Mouse (Mus musculus): ENCODE results near the gene Tm7sf3. TPM values are rescaled to one million over a fixed set of nuclear protein-coding genes. Genes with fewer than 3 reads are reported as not detected.

The Tm7sf3 gene
- polyA plus RNA-seq, 1 experiment = 5.8 TPM

- Histone ChIP-seq H3K36me3 (ENCODE audit: control insufficient read depth, insufficient read depth) (no peaks in the 10 kb centered on the region), H3K27me3 (ENCODE audit: control insufficient read depth, insufficient read depth, insufficient read length) (no peaks in the 10 kb centered on the region), H3ac (ENCODE audit: control insufficient read depth, insufficient read length, low read depth) (no peak overlapping the region), H3K79me3 (ENCODE audit: low read depth) (no peaks in the 10 kb centered on the region), H3K4me3 (ENCODE audit: insufficient read depth, poor library complexity, severe bottlenecking) (no peak overlapping the region), H3K79me2 (ENCODE audit: control insufficient read depth, insufficient read depth) (no peaks in the 10 kb centered on the region)
- no peak for TF ChIP-seq FOSL1 (IDR thresholded peaks at IDR 0.05; ENCODE audit: insufficient read depth, low read length, poor library complexity, severe bottlenecking)
- TF ChIP-seq CTCF (IDR thresholded peaks at IDR 0.05; ENCODE audit: control insufficient read depth, insufficient read depth, insufficient read length) = no peak
- TF ChIP-seq MYOG (IDR thresholded peaks at IDR 0.05; ENCODE audit: control insufficient read depth, extremely low read depth, insufficient read length) = no peak
- TF ChIP-seq CEBPB (IDR thresholded peaks at IDR 0.05; ENCODE audit: low read depth) = no peak
- no peak for TF ChIP-seq USF1 (IDR thresholded peaks at IDR 0.05; ENCODE audit: low read depth)
- TF ChIP-seq MAX (IDR thresholded peaks at IDR 0.05) = no peak
- TF ChIP-seq MYOD1 (IDR thresholded peaks at IDR 0.05; ENCODE audit: control insufficient read depth, insufficient read length, low read depth) = no peak
These were observed 9.5 kb downstream of the Tm7sf3 start for GRCm38 (mm10) chr6:146633097-146633496.

DNA sequence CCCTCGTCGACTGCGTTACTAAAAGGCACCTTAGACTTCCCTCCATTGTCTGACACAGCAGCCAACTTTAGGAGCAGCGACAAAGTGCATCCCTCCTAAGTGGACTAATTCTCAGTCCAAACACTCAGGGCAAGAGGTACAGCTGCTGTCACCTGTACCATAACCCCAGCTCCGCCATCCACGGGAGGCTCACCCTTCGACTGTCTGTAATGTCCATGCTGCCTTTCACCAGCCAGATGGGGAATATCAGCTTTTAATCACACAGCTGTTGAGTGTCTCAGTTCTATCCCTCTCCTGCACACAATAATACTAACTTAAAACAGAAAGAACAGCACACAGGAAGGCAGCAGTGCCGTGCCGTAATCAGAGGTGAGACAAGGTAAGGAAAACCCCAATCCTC is 10.2 kb downstream of the Tm7sf3 start:
- Histone ChIP-seq H3K79me2 (ENCODE audit: control insufficient read depth, insufficient read depth) (no peaks in the 10 kb centered on the region), H3ac (ENCODE audit: control insufficient read depth, insufficient read length, low read depth) (no peak overlapping the region), H3K36me3 (ENCODE audit: control insufficient read depth, insufficient read depth) (no peaks in the 10 kb centered on the region), H3K79me3 (ENCODE audit: low read depth) (no peaks in the 10 kb centered on the region), H3K27me3 (ENCODE audit: control insufficient read depth, insufficient read depth, insufficient read length) (no peaks in the 10 kb centered on the region), H3K4me3 (ENCODE audit: insufficient read depth, poor library complexity, severe bottlenecking) (no peak overlapping the region)
- no peak for TF ChIP-seq USF1 (IDR thresholded peaks at IDR 0.05; ENCODE audit: low read depth)
- no peak for TF ChIP-seq MYOG (IDR thresholded peaks at IDR 0.05; ENCODE audit: control insufficient read depth, extremely low read depth, insufficient read length)
- no peak for TF ChIP-seq CTCF (IDR thresholded peaks at IDR 0.05; ENCODE audit: control insufficient read depth, insufficient read depth, insufficient read length)
- no peak for TF ChIP-seq MYOD1 (IDR thresholded peaks at IDR 0.05; ENCODE audit: control insufficient read depth, insufficient read length, low read depth)
- TF ChIP-seq CEBPB (IDR thresholded peaks at IDR 0.05; ENCODE audit: low read depth) = no peak
- no peak for TF ChIP-seq MAX (IDR thresholded peaks at IDR 0.05)
- no peak for TF ChIP-seq FOSL1 (IDR thresholded peaks at IDR 0.05; ENCODE audit: insufficient read depth, low read length, poor library complexity, severe bottlenecking)

DNA sequence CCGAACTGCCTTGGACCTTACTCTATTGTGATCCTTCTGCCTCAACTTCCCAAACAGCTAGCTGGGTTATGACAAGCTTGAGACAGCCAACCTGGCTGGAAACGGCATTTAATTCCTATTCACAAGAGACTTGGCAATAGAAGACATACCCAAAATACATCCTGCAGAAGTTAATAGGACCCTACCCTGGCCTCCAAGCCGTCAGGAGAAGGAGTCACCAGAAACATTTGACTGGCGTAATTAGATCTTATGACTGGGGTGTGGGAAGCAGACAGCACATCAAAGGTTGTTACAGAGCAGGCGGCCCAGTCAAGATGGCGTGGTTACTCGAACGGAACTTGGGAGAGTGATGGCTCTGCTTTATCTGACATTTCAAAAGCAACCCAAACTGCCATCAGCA is 10.8 kb downstream of the Tm7sf3 start:
- Histone ChIP-seq H3K4me3 (ENCODE audit: insufficient read depth, poor library complexity, severe bottlenecking) (no peak overlapping the region), H3K79me2 (ENCODE audit: control insufficient read depth, insufficient read depth) (no peaks in the 10 kb centered on the region), H3ac (ENCODE audit: control insufficient read depth, insufficient read length, low read depth) (no peak overlapping the region), H3K79me3 (ENCODE audit: low read depth) (no peaks in the 10 kb centered on the region), H3K36me3 (ENCODE audit: control insufficient read depth, insufficient read depth) (no peaks in the 10 kb centered on the region), H3K27me3 (ENCODE audit: control insufficient read depth, insufficient read depth, insufficient read length) (no peaks in the 10 kb centered on the region)
- TF ChIP-seq MYOD1 (IDR thresholded peaks at IDR 0.05; ENCODE audit: control insufficient read depth, insufficient read length, low read depth) (no peak), CTCF (IDR thresholded peaks at IDR 0.05; ENCODE audit: control insufficient read depth, insufficient read depth, insufficient read length) (no peak), FOSL1 (IDR thresholded peaks at IDR 0.05; ENCODE audit: insufficient read depth, low read length, poor library complexity, severe bottlenecking) (no peak), CEBPB (IDR thresholded peaks at IDR 0.05; ENCODE audit: low read depth) (no peak), MYOG (IDR thresholded peaks at IDR 0.05; ENCODE audit: control insufficient read depth, extremely low read depth, insufficient read length) (no peak), USF1 (IDR thresholded peaks at IDR 0.05; ENCODE audit: low read depth) (no peak), MAX (IDR thresholded peaks at IDR 0.05) (no peak)

DNA sequence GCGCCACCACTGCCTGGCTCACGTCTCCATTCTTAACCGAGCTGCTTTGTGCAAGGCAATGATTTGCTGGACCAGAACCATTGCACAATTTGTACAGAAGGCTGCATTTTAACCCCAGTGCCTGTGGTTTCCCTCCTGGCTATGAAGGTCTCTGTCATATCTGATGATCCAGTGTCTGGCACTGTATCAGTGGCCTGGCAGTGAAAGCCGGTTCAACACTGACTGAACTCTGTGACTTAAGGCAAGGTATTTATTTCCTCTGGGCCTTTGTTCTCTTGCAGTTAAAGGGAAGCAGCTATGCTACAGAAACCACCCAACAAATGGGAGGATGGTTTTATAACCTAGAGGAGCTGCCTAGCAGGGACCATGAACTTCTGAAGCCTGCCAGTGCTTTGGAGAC is 11.7 kb downstream of the Tm7sf3 start:
- Histone ChIP-seq H3K36me3 (ENCODE audit: control insufficient read depth, insufficient read depth) (no peaks in the 10 kb centered on the region), H3K79me3 (ENCODE audit: low read depth) (no peaks in the 10 kb centered on the region), H3ac (ENCODE audit: control insufficient read depth, insufficient read length, low read depth) (no peak overlapping the region), H3K4me3 (ENCODE audit: insufficient read depth, poor library complexity, severe bottlenecking) (no peak overlapping the region), H3K27me3 (ENCODE audit: control insufficient read depth, insufficient read depth, insufficient read length) (no peaks in the 10 kb centered on the region), H3K79me2 (ENCODE audit: control insufficient read depth, insufficient read depth) (no peaks in the 10 kb centered on the region)
- TF ChIP-seq FOSL1 (IDR thresholded peaks at IDR 0.05; ENCODE audit: insufficient read depth, low read length, poor library complexity, severe bottlenecking) = no peak
- TF ChIP-seq MYOG (IDR thresholded peaks at IDR 0.05; ENCODE audit: control insufficient read depth, extremely low read depth, insufficient read length) = no peak
- TF ChIP-seq CTCF (IDR thresholded peaks at IDR 0.05; ENCODE audit: control insufficient read depth, insufficient read depth, insufficient read length) = no peak
- no peak for TF ChIP-seq CEBPB (IDR thresholded peaks at IDR 0.05; ENCODE audit: low read depth)
- TF ChIP-seq MYOD1 (IDR thresholded peaks at IDR 0.05; ENCODE audit: control insufficient read depth, insufficient read length, low read depth) = no peak
- TF ChIP-seq MAX (IDR thresholded peaks at IDR 0.05) = no peak
- no peak for TF ChIP-seq USF1 (IDR thresholded peaks at IDR 0.05; ENCODE audit: low read depth)

GRCm38 (mm10) chr6:146629781-146630756 is 12.6 kb downstream of the Tm7sf3 start:
- TF ChIP-seq MAX (IDR thresholded peaks at IDR 0.05) (no peak), MYOD1 (IDR thresholded peaks at IDR 0.05; ENCODE audit: control insufficient read depth, insufficient read length, low read depth) (no peak), MYOG (IDR thresholded peaks at IDR 0.05; ENCODE audit: control insufficient read depth, extremely low read depth, insufficient read length) (no peak), CTCF (IDR thresholded peaks at IDR 0.05; ENCODE audit: control insufficient read depth, insufficient read depth, insufficient read length) (no peak), CEBPB (IDR thresholded peaks at IDR 0.05; ENCODE audit: low read depth) (no peak), USF1 (IDR thresholded peaks at IDR 0.05; ENCODE audit: low read depth) (no peak), FOSL1 (IDR thresholded peaks at IDR 0.05; ENCODE audit: insufficient read depth, low read length, poor library complexity, severe bottlenecking) (no peak)
- Histone ChIP-seq H3K4me3 (ENCODE audit: insufficient read depth, poor library complexity, severe bottlenecking) (no peak overlapping the region), H3K36me3 (ENCODE audit: control insufficient read depth, insufficient read depth) (no peaks in the 10 kb centered on the region), H3K79me3 (ENCODE audit: low read depth) (no peaks in the 10 kb centered on the region), H3ac (ENCODE audit: control insufficient read depth, insufficient read length, low read depth) (no peak overlapping the region), H3K27me3 (ENCODE audit: control insufficient read depth, insufficient read depth, insufficient read length) (no peaks in the 10 kb centered on the region), H3K79me2 (ENCODE audit: control insufficient read depth, insufficient read depth) (no peaks in the 10 kb centered on the region)

All from C2C12 (cell line).